Mouse (Mus musculus) limb, embryonic 14.5 days (tissue): ENCODE measurements around the gene Anxa5. TPM values are rescaled to one million over a fixed set of nuclear protein-coding genes. Genes with fewer than 3 reads are reported as not detected.

Source experiments
- ATAC-seq: fragments of 200-750 bp; cut with Nextera tagmentation; 2 replicates; pipeline ENCODE4 v1.8.0; 2017; ENCODE audit warnings: low read depth, moderate number of reproducible peaks, moderate TSS enrichment; ENCODE audit not compliant: low FRiP score
- DNase-seq: peaks from one replicate; pipeline ENCODE4 v3.0.0-alpha.2; 2015; ENCODE audit warnings: low spot score
- H3K27ac ChIP-seq: fragments of 300-500 bp; sonication (generic); replicated peaks from 2 replicates; pipeline ENCODE4 v1.5.1; 2014; ENCODE audit warnings: low read depth, mild to moderate bottlenecking, low read length, moderate library complexity, mixed read lengths
- H3K27me3 ChIP-seq: fragments of 300-500 bp; sonication (generic); 2 replicates; pipeline ENCODE4 v1.6.1; 2014; ENCODE audit warnings: low read length, mixed read lengths; ENCODE audit not compliant: control insufficient read depth, insufficient read depth
- H3K36me3 ChIP-seq: fragments of 300-500 bp; sonication (generic); 2 replicates; pipeline ENCODE4 v1.6.1; 2014; ENCODE audit warnings: mild to moderate bottlenecking, low read length, moderate library complexity, mixed read lengths; ENCODE audit not compliant: control insufficient read depth, insufficient read depth
- H3K4me1 ChIP-seq: fragments of 300-500 bp; sonication (generic); 2 replicates; pipeline ENCODE4 v1.6.1; 2014; ENCODE audit warnings: antibody characterized with exemption, low read length, mixed read lengths; ENCODE audit not compliant: control insufficient read depth, insufficient read depth
- H3K4me2 ChIP-seq: fragments of 300-500 bp; sonication (generic); replicated peaks from 2 replicates; pipeline ENCODE4 v1.6.1; 2014; ENCODE audit warnings: low read depth, mild to moderate bottlenecking, low read length, moderate library complexity; ENCODE audit not compliant: severe bottlenecking
- H3K4me3 ChIP-seq: fragments of 300-500 bp; sonication (generic); replicated peaks from 2 replicates; pipeline ENCODE4 v1.5.1; 2014; ENCODE audit warnings: low read length
- H3K9ac ChIP-seq: fragments of 300-500 bp; sonication (generic); 2 replicates; pipeline ENCODE4 v1.6.1; 2014; ENCODE audit warnings: mild to moderate bottlenecking, low read depth, low read length, moderate library complexity; ENCODE audit not compliant: severe bottlenecking
- H3K9me3 ChIP-seq: fragments of 300-500 bp; sonication (generic); 2 replicates; pipeline ENCODE4 v1.6.1; 2016; ENCODE audit warnings: low read length; ENCODE audit not compliant: control insufficient read depth
- POLR2A ChIP-seq: fragments of 200-500 bp; IDR thresholded peaks from 2 replicates; pipeline ENCODE4 v1.8.0; 2012; ENCODE audit warnings: inconsistent platforms, mild to moderate bottlenecking, moderate library complexity, borderline replicate concordance; ENCODE audit not compliant: insufficient read depth, insufficient read length; ENCODE audit errors: extremely low read depth
- WGBS: fragments of 180-500 bp; shearing (Covaris S2); extraction: QIAGEN DNeasy Blood & Tissue Kit; methylation state at CpG from one replicate; pipeline ENCODE4 v1.1.7; 2014; 5-methylcytosine and 5-hydroxymethylcytosine counted together
- polyA plus RNA-seq, 2 experiments: library from polyadenylated mRNA; depleted of rRNA in 1 of 2; stranded (reverse) in 1 of 2; unstranded in 1 of 2; fragments of >200 nt; fragmentation: Nextera tagmentation in 1 of 2; extraction: Ambion mirVana in 1 of 2; gene quantifications; 2 replicates each; pipeline versions ENCODE4 v1.2.1 to v1.2.3; 2012 to 2014

Anxa5 gene
- polyA plus RNA-seq, 2 experiments, result 348 to 449 TPM

- Histone ChIP-seq H3K36me3 (peaks cover 59% of the 10 kb centered on the region), H3K9ac (no peak overlapping the region), H3K4me1 (peaks cover 6% of the 10 kb centered on the region; the same call in 1 of the 2 replicates), H3K27ac (no peak overlapping the region; the same call in 1 of the 2 replicates), H3K4me2 (no peak overlapping the region), H3K4me3 (no peak overlapping the region), H3K27me3 (no peaks in the 10 kb centered on the region), H3K9me3 (no peaks in the 10 kb centered on the region)
- TF ChIP-seq POLR2A, result no peak
- ATAC-seq (peak; percentile 77), DNase-seq (peak; percentile 30)
- WGBS, result 31% methylated on average over 20 of the region's 20 CpGs
Observed at GRCm38 (mm10) chr3:36449292-36450165, 26.2 kb downstream of the Anxa5 start.

- H3K4me1 ChIP-seq, result peaks cover 6% of the 10 kb centered on the region; the same call in 1 of the 2 replicates
- H3K27ac ChIP-seq, result no peak overlapping the region
- H3K4me3 ChIP-seq, result no peak overlapping the region
- no peak for DNase-seq
- H3K9ac ChIP-seq, result no peak overlapping the region
- H3K36me3 ChIP-seq, result peaks cover 42% of the 10 kb centered on the region
- H3K27me3 ChIP-seq, result no peaks in the 10 kb centered on the region
- 73% methylated on average over 6 of the region's 6 CpGs for WGBS
- H3K4me2 ChIP-seq, result no peak overlapping the region
- no peak for TF ChIP-seq POLR2A
- H3K9me3 ChIP-seq, result no peaks in the 10 kb centered on the region
- ATAC-seq, result no peak
Observed at GRCm38 (mm10) chr3:36446918-36447317, 28.8 kb downstream of the Anxa5 start.

GRCm38 (mm10) chr3:36446506-36446905 is 29.2 kb downstream of the Anxa5 start:
- peaks cover 6% of the 10 kb centered on the region; the same call in 1 of the 2 replicates for H3K4me1 ChIP-seq
- peaks cover 38% of the 10 kb centered on the region for H3K36me3 ChIP-seq
- H3K4me3 ChIP-seq, result no peak overlapping the region
- H3K27me3 ChIP-seq, result no peaks in the 10 kb centered on the region
- no peak overlapping the region for H3K9ac ChIP-seq
- no peak overlapping the region for H3K4me2 ChIP-seq
- TF ChIP-seq POLR2A, result no peak
- no peak overlapping the region for H3K27ac ChIP-seq
- ATAC-seq (no peak), DNase-seq (no peak)
- 81% methylated on average over 5 of the region's 5 CpGs for WGBS
- no peaks in the 10 kb centered on the region for H3K9me3 ChIP-seq

GRCm38 (mm10) chr3:36446041-36446440 is 29.7 kb downstream of the Anxa5 start:
- no peaks in the 10 kb centered on the region for H3K9me3 ChIP-seq
- no peak overlapping the region for H3K9ac ChIP-seq
- H3K4me3 ChIP-seq, result no peak overlapping the region
- H3K36me3 ChIP-seq, result peaks cover 33% of the 10 kb centered on the region
- H3K27ac ChIP-seq, result no peak overlapping the region
- 91% methylated on average over 3 of the region's 3 CpGs for WGBS
- ATAC-seq (no peak), DNase-seq (no peak)
- no peak overlapping the region for H3K4me2 ChIP-seq
- H3K27me3 ChIP-seq, result no peaks in the 10 kb centered on the region
- peaks cover 6% of the 10 kb centered on the region; the same call in 1 of the 2 replicates for H3K4me1 ChIP-seq
- no peak for TF ChIP-seq POLR2A

- H3K36me3 ChIP-seq, result peaks cover under 1% of the 10 kb centered on the region; the same call in 1 of the 2 replicates
- H3K9me3 ChIP-seq, result no peaks in the 10 kb centered on the region
- peaks cover 9% of the 10 kb centered on the region; the same call in 1 of the 2 replicates for H3K4me1 ChIP-seq
- peak; percentile 56 for ATAC-seq
- DNase-seq, result peak; percentile 78
- H3K4me2 ChIP-seq, result no peak overlapping the region
- TF ChIP-seq POLR2A, result no peak
- 0% methylated on average over 2 of the region's 2 CpGs for WGBS
- no peak overlapping the region for H3K9ac ChIP-seq
- no peak overlapping the region for H3K27ac ChIP-seq
- H3K27me3 ChIP-seq, result no peaks in the 10 kb centered on the region
- no peak overlapping the region for H3K4me3 ChIP-seq
Observed at GRCm38 (mm10) chr3:36442426-36442825, 33.3 kb downstream of the Anxa5 start.
